Mouse (Mus musculus) macrophage (primary cell): Measurements from ENCODE around the gene Cstf1. TPM values are rescaled to one million over a fixed set of nuclear protein-coding genes. Genes with fewer than 3 reads are reported as not detected.

ENCODE experiments used
- H3K27ac ChIP-seq: fragments of 350-480 bp; formaldehyde crosslinking; 2 replicates; pipeline ENCODE4 v1.9.0; 2021
- H3K36me3 ChIP-seq: fragments of 350-480 bp; formaldehyde crosslinking; 2 replicates; pipeline ENCODE4 v1.9.0; 2021; ENCODE audit errors: inconsistent target
- H3K4me3 ChIP-seq: fragments of 350-480 bp; formaldehyde crosslinking; 2 replicates; pipeline ENCODE4 v1.9.0; 2021; ENCODE audit errors: inconsistent target
- H3K79me2 ChIP-seq: fragments of 350-480 bp; formaldehyde crosslinking; 2 replicates; pipeline ENCODE4 v1.9.0; 2021; ENCODE audit errors: inconsistent target
- WGBS: methylation state at CpG from one replicate; pipeline ENCODE4 v1.1.7; 2026; ENCODE audit warnings: inconsistent platforms; ENCODE audit not compliant: missing documents; 5-methylcytosine and 5-hydroxymethylcytosine counted together
- polyA plus RNA-seq: library from polyadenylated mRNA; stranded (reverse); fragments of 250-400 nt; gene quantifications from 3 replicates; pipeline ENCODE4 v1.2.4, GENCODE M21; 2018; ENCODE audit warnings: inconsistent platforms

Cstf1 gene
- polyA plus RNA-seq, 1 experiment from 2014 or later = 12.6 TPM

DNA sequence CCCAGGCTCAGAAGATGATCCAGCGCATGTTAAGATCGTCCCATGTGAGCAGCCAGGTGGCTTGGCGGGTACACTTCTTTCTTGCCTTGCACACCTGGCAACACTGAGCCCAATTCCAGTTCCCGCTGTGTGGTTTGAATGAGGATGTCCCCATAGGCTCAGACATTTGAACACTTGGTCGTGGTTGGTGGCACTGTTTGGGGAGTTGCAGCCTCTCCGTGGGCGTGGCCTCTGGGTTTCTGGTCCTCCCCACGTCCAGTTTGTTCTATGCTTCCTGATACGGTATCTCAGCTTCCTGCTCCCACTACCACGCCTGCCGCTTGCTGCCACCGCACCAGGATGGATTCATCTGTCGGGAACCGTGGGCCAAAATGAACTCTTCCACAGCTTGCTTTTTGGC, 20.7 kb upstream of the Cstf1 start:
- no peak overlapping the region for H3K4me3 ChIP-seq
- WGBS = 89% methylated on average over 14 of the region's 14 CpGs
- no peaks in the 10 kb centered on the region for H3K36me3 ChIP-seq
- no peaks in the 10 kb centered on the region for H3K79me2 ChIP-seq
- H3K27ac ChIP-seq = no peak overlapping the region

- no peak overlapping the region for H3K27ac ChIP-seq
- H3K36me3 ChIP-seq = no peaks in the 10 kb centered on the region
- H3K4me3 ChIP-seq = no peak overlapping the region
- H3K79me2 ChIP-seq = no peaks in the 10 kb centered on the region
- WGBS = 96% methylated on average over 8 of the region's 8 CpGs
These were observed 19.7 kb upstream of the Cstf1 start for GRCm38 (mm10) chr2:172350773-172351172.

- H3K36me3 ChIP-seq = peaks cover 3% of the 10 kb centered on the region; the same call in 1 of the 2 replicates
- WGBS = 96% methylated on average over 9 of the region's 9 CpGs
- H3K27ac ChIP-seq = no peak overlapping the region
- H3K79me2 ChIP-seq = no peaks in the 10 kb centered on the region
- no peak overlapping the region for H3K4me3 ChIP-seq
These were observed 17.3 kb upstream of the Cstf1 start for GRCm38 (mm10) chr2:172353218-172353617.

GRCm38 (mm10) chr2:172354761-172355160, 15.7 kb upstream of the Cstf1 start:
- no peak overlapping the region for H3K4me3 ChIP-seq
- 93% methylated on average over 9 of the region's 9 CpGs for WGBS
- peaks cover 3% of the 10 kb centered on the region; the same call in 1 of the 2 replicates for H3K36me3 ChIP-seq
- no peaks in the 10 kb centered on the region for H3K79me2 ChIP-seq
- H3K27ac ChIP-seq = no peak overlapping the region

GRCm38 (mm10) chr2:172355833-172356232, 14.6 kb upstream of the Cstf1 start:
- WGBS = 94% methylated on average over 5 of the region's 5 CpGs
- H3K27ac ChIP-seq = no peak overlapping the region

DNA sequence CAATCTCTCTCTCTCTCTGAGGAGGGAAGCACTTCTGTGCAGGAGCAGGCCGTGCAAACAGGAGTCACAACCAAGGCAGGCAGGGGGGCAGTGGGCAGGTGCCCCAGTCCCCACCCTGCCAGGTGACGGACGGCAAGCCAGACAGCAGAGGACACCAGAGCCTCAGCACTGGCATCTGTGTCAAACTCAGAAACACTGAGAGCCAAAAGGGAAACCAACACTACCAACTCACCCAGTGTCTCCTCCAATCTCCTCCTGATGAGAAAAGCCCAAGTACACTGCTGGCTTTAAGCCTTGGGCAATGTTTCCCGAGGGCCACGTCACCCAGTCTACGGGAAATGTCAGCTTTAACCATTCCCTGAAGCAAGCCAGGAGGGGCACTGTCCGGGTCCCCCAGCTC, 7.3 kb upstream of the Cstf1 start:
- WGBS = 92% methylated on average over 7 of the region's 7 CpGs
- no peak overlapping the region for H3K27ac ChIP-seq
- H3K36me3 ChIP-seq = no peaks in the 10 kb centered on the region
- peaks cover 82% of the 10 kb centered on the region for H3K79me2 ChIP-seq
- H3K4me3 ChIP-seq = no peak overlapping the region

More at GRCm38 (mm10) chr2:172355833-172356232, 14.6 kb upstream of the Cstf1 start:
- peaks cover 3% of the 10 kb centered on the region; the same call in 1 of the 2 replicates for H3K36me3 ChIP-seq
- peaks cover 10% of the 10 kb centered on the region; the same call in 1 of the 2 replicates for H3K79me2 ChIP-seq
- no peak overlapping the region for H3K4me3 ChIP-seq

- H3K4me3 ChIP-seq = peak overlapping the region; percentile 87
- H3K36me3 ChIP-seq = peaks cover 29% of the 10 kb centered on the region
- peak overlapping the region; percentile 88 for H3K27ac ChIP-seq
- WGBS = 2% methylated on average over 11 of the region's 11 CpGs
- H3K79me2 ChIP-seq = peaks cover 82% of the 10 kb centered on the region
These were observed 777 bp downstream of the Cstf1 start for GRCm38 (mm10) chr2:172371258-172371657.

DNA sequence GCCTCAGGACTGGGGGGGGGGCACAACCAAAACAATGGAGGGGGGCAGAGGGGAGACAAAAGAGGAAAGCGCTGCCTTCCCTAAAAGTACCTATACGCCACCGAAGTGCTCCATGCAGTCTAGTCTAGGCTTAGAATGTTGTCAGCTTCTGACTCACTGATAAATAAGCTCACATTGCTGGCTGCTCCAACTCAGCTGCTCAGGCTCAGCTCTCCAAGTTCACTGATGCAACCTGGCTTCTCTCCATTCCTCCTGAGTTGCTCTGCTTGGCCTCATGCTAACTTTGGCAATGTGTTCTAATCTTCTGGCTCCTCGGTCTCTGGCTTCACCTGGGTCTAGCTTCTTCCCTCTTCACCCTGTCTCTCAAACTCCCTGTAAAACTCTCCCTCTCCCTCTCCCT, 6.1 kb downstream of the Cstf1 start:
- peaks cover 34% of the 10 kb centered on the region for H3K79me2 ChIP-seq
- WGBS = 82% methylated on average over 4 of the region's 4 CpGs
- H3K4me3 ChIP-seq = no peak overlapping the region
- H3K36me3 ChIP-seq = peaks cover 67% of the 10 kb centered on the region
- no peak overlapping the region for H3K27ac ChIP-seq

- H3K4me3 ChIP-seq = no peak overlapping the region
- H3K27ac ChIP-seq = peak overlapping the region; percentile 12
- 68% methylated on average over 5 of the region's 5 CpGs for WGBS
- peaks cover 67% of the 10 kb centered on the region for H3K36me3 ChIP-seq
- H3K79me2 ChIP-seq = peaks cover 29% of the 10 kb centered on the region
These were observed 6.6 kb downstream of the Cstf1 start for GRCm38 (mm10) chr2:172376999-172377515.

GRCm38 (mm10) chr2:172378332-172378731, 7.9 kb downstream of the Cstf1 start:
- 48% methylated on average over 7 of the region's 7 CpGs for WGBS
- Histone ChIP-seq H3K79me2 (peaks cover 16% of the 10 kb centered on the region), H3K27ac (no peak overlapping the region), H3K36me3 (peaks cover 66% of the 10 kb centered on the region), H3K4me3 (no peak overlapping the region)

- WGBS = 95% methylated on average over 17 of the region's 17 CpGs
- H3K4me3 ChIP-seq = no peak overlapping the region
- H3K79me2 ChIP-seq = peaks cover under 1% of the 10 kb centered on the region; the same call in 1 of the 2 replicates
- no peak overlapping the region for H3K27ac ChIP-seq
- peaks cover 44% of the 10 kb centered on the region for H3K36me3 ChIP-seq
These were observed 10.0 kb downstream of the Cstf1 start for GRCm38 (mm10) chr2:172380513-172380912.

DNA sequence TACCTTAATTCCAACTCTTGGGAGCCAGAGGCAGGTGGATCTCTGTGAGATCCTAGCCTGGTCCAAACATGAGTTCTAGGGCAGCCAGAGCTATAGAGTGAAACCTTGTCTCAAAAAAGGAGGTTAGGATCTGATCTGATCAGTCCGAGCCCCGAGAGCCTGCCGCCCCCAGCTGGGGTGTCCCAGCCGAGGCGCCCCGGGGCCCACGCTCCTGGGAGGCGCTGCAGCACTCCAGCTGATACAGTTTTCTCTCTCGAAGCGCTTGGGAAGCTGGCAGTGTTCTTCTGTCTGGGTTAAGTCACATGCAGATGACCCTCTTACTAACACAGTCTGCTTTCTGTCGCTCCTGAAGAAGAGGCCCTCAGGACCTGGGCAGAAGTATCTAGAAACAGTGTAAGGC, 10.9 kb downstream of the Cstf1 start:
- 92% methylated on average over 11 of the region's 11 CpGs for WGBS
- no peak overlapping the region for H3K4me3 ChIP-seq
- H3K79me2 ChIP-seq = no peaks in the 10 kb centered on the region; the same call in 1 of the 2 replicates
- H3K36me3 ChIP-seq = peaks cover 37% of the 10 kb centered on the region
- H3K27ac ChIP-seq = no peak overlapping the region

DNA sequence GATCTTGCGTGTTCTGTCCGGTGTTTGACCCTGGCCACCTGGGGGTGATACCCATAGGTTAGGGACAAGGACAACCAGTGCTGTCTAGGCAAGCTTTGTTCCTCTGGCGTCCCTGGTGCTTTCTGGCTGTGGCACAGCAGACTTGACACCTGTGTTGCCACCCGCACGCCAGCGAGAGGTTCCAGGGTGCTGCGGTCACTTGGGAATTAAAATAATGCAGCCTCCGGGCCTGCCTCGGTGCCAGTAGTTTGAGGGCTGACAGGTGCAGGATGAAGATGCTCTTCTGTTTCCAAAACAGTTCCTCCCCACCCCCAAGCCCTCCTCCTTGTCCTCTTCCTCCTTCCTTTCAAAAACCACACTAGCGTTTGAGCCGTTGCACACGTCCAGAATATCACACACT, 11.4 kb downstream of the Cstf1 start:
- 55% methylated on average over 10 of the region's 12 CpGs for WGBS
- Histone ChIP-seq H3K27ac (no peak overlapping the region), H3K4me3 (no peak overlapping the region), H3K79me2 (no peaks in the 10 kb centered on the region; the same call in 1 of the 2 replicates), H3K36me3 (peaks cover 37% of the 10 kb centered on the region)

DNA sequence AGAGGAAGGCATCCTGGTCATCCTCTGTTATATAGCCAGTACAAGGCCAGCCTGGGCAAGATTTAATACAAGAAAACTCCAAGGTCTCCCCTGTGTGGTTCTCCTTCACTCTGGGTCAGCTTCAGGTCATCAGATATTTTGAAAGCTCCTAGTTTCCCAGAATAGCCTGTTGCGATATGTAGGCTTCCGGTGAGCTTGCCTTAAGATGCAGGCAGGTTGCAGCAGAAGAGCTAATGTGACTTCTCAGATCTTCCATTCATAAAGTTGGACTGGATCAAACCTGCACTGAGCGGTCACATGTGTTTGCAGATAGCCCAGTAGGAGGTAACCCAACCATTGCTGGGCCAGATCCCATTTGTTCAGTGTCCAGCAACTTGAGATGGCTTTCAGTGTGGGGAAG, 14.2 kb downstream of the Cstf1 start:
- no peaks in the 10 kb centered on the region for H3K79me2 ChIP-seq
- WGBS = 72% methylated on average over 3 of the region's 3 CpGs
- no peak overlapping the region for H3K27ac ChIP-seq
- no peak overlapping the region for H3K4me3 ChIP-seq
- H3K36me3 ChIP-seq = peaks cover 13% of the 10 kb centered on the region

DNA sequence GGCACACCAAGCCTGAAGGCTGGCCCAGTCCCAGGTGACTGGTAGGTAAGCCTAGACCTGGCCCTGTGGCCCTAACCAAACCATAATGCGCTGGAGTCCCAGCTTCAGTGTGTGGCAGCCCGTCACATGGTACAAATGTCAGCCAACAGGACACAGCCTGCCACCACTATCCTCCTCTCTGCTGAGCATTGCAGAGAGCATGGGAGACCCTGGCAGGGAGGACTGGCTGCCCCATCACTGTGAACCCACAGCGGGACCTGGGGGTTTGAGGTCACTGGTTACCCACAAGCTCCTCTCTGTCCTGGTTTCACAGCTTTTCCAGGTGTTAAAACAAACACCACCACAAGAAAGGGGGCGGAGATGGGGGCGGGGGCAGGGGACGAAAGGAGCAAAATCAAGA, 19.9 kb downstream of the Cstf1 start:
- 78% methylated on average over 6 of the region's 6 CpGs for WGBS
- Histone ChIP-seq H3K27ac (no peak overlapping the region), H3K79me2 (0 out of 2 replicates have a peak, but pooled peaks cover 5% of the 10 kb centered on the region), H3K36me3 (no peaks in the 10 kb centered on the region), H3K4me3 (no peak overlapping the region)

GRCm38 (mm10) chr2:172392041-172392521, 21.6 kb downstream of the Cstf1 start:
- no peaks in the 10 kb centered on the region for H3K36me3 ChIP-seq
- no peak overlapping the region for H3K4me3 ChIP-seq
- 79% methylated on average over 10 of the region's 10 CpGs for WGBS
- H3K79me2 ChIP-seq = 0 out of 2 replicates have a peak, but pooled peaks cover 11% of the 10 kb centered on the region
- H3K27ac ChIP-seq = no peak overlapping the region
